Mouse (Mus musculus): ENCODE results near the gene Inafm2.

Inafm2 gene

GRCm38 (mm10) chr2:118783093-118783492 is 37.5 kb downstream of the Inafm2 start:
- DNase-seq (ENCODE audit: low read depth), result no peak

GRCm38 (mm10) chr2:118783663-118784062 is 38.1 kb downstream of the Inafm2 start:
- no peak for DNase-seq (ENCODE audit: low read depth)

- no peak for DNase-seq (ENCODE audit: low read depth)
Measured at GRCm38 (mm10) chr2:118786525-118786924, 41.0 kb downstream of the Inafm2 start.

DNA sequence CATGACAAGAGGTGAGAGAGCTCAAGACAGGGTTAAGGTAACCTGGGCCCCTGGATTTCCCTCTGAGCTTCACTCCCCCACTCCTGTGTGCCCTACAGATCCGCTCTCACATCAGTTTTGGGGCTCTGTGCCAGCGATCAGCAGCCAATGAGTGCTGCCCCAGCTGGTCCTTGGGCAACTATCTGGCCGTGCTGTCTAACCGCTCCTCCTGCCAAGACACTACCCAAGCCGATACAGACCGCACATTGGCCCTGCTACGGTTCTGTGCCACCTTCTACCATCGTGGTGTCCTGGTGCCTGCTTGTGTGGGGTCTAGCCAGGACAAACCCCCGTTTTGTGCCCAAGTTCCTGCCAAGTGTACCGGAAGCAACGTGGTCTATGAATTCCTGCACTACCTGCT is 43.9 kb downstream of the Inafm2 start:
- no peak for DNase-seq (ENCODE audit: low read depth)

DNA sequence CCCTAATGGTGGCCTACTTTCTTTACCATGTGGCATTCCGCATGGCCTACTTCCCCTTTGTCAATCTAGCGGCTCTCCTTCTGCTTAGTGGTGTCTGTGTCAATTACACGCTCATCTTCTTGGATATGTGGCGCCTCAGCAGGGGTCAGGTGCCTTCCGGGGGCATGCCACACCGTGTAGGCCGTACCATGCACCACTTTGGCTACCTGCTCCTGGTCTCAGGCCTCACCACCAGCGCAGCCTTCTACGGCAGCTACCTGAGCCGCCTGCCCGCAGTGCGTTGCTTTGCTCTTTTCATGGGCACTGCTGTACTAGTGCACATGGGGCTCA is 44.6 kb downstream of the Inafm2 start:
- DNase-seq (ENCODE audit: low read depth), result no peak

DNA sequence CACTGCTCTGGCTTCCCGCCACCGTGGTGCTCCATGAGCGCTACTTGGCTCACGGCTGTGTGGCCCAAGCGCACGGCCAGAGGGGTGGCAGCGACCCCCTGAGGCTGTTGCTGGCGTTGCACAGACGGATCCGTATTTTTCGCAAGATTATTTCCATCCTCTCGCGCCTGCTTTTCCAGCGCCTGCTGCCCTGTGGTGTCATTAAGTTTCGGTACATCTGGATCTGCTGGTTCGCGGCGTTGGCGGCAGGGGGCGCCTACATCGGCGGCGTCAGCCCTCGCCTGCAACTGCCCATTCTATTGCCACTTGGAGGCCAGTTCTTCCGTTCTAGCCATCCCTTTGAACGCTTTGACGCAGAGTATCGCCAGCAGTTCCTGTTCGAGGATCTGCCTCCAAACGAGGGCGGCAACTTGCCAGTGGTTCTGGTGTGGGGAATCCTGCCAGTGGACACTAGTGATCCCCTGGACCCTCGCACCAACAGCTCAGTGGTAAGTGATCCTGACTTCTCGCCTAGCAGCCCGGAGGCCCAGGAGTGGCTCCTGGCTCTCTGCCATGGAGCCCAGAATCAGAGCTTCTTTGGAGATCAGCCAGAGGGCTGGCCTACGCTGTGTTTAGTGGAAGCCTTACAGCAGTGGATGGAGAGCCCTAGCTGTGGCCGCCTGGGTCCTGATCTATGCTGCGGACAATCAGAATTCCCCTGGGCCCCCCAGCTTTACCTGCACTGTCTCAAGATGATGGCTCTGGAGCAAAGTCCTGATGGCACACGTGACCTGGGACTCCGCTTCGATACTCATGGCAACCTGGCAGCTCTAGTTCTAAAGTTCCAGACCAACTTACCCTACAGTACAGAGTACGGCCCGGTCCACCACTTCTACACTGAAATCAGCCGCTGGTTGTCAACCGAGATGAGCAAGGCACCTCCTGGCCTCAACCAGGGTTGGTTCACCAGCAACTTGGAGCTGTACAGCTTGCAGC is 45.3 kb downstream of the Inafm2 start:
- no peak for DNase-seq (ENCODE audit: low read depth)

- DNase-seq (ENCODE audit: low read depth), result no peak
Measured at GRCm38 (mm10) chr2:118791591-118792258, 46.2 kb downstream of the Inafm2 start.

DNA sequence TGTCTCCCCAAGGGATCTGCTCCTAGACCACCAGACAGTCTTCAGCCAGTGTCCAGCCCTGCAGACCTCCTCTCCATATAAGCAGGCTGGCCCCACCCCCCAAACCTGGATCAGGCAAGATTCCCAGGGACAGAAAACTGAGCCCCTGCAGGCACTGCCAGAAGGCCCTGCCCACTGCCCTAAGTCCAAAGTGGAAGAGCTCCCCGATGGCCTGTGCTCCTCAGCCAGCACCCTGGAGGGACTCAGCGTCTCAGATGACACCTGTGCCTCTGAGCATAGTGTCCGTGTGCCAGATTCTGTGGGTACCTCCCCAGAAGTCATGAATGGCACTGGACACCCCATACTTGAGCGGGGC is 46.7 kb downstream of the Inafm2 start:
- no peak for DNase-seq (ENCODE audit: low read depth)

DNA sequence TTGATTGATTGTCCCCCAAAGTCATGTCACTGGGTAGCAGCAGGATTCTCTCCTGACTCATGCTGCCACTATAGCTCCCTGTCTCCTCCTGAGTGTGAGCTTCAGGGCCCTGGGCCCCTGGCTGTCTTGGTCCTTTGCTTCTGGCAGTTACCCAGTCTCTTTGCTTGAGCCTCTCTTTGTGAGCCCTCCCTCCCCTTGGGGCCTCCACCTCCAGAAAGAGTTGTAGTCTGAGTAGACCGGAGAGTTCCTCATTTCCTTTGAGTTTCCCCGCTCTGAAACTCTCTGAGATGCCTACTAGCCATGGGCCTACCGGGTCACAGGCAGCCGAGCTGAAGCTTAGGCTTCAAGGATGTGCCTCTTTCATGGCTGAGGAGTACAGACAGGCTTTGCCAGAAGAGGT is 48.1 kb downstream of the Inafm2 start:
- DNase-seq (ENCODE audit: low read depth), result no peak

Measured in fibroblast of lung, adult 2 months (primary cell).